Mouse (Mus musculus): ENCODE measurements at regions not wholly inside any gene's neighbourhood (a gene's known extent, or its start where the extent isn't known, plus 50 kb on each side); places are given as distances from the start of the nearest gene placed in this dataset.
"Not testable (repeated sequence)": the region's sequence is repeated elsewhere in the genome, so short reads cannot be mapped to it uniquely, and the experiment has no call there.

DNA sequence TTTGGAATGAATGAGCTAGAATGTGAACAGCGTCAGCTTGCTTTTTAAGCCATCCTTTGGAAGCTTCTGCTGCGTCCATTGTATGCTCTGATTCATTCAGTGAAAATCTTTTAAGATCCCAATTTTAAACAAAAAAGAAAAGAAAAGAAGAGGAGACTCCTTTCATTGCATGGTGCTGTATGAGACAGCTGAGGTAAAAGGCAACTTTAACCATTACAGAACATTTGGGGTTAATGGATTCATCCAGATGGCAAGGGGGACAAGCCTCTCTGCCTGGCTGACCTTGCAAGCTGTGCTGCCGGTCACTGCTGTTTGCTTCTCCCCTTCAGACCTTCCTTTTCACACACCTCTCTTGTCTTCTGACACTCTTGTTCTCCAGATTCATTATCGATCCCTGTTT, 176.0 kb upstream of the Intu start:
- TF ChIP-seq POLR2A (IDR thresholded peaks at IDR 0.05; ENCODE audit: insufficient read length, low read depth) (no peak), MAX (IDR thresholded peaks at IDR 0.05; ENCODE audit: low read depth) (no peak), MYOG (IDR thresholded peaks at IDR 0.05; ENCODE audit: control insufficient read depth in 1 of 3, insufficient read depth in 1 of 3, insufficient read length in 2 of 3, low read depth in 2 of 3) (no peak), MYOD1 (IDR thresholded peaks at IDR 0.05; ENCODE audit: control insufficient read depth in 1 of 3, insufficient read length in 2 of 3, low read depth in 2 of 3) (no peak)
- no peaks in the 10 kb centered on the region for H3K79me2 ChIP-seq (ENCODE audit: control insufficient read depth, insufficient read depth)
- H3K27me3 ChIP-seq (ENCODE audit: control insufficient read depth, insufficient read depth, insufficient read length) = no peaks in the 10 kb centered on the region
- H3ac ChIP-seq (ENCODE audit: control insufficient read depth, insufficient read length) = no peak overlapping the region
- no peaks in the 10 kb centered on the region for H3K36me3 ChIP-seq (ENCODE audit: control insufficient read depth, insufficient read depth)
- H3K4me2 ChIP-seq (ENCODE audit: low read depth) = no peak overlapping the region
- H3K4me3 ChIP-seq = no peak overlapping the region

DNA sequence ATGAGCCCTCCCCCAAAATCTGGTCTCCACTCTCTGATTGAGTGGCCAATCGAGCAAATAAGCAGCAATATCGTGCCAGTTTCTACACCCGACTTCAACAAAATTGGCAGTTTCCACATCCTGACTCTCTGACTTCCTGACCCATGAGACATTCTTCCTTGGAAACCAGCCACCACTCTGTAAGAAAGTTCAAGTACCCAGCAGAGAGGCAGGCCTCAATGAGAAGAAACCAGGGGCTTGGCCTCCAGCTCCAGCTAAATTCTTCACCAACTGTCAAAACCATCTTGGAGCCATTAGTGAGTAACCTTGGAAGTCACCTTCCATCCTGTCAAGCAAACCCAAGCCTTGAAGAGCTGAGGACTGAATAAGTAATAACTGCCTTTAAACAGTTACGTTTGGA, 162.7 kb upstream of the Intu start:
- TF ChIP-seq TCF12 (IDR thresholded peaks at IDR 0.05; ENCODE audit: insufficient read depth, poor library complexity, severe bottlenecking) = no peak
- no peak for TF ChIP-seq MYOG (IDR thresholded peaks at IDR 0.05; ENCODE audit: control insufficient read depth in 1 of 3, insufficient read depth in 1 of 3, insufficient read length in 2 of 3, low read depth in 2 of 3)
- TF ChIP-seq POLR2AphosphoS2 (IDR thresholded peaks at IDR 0.05; ENCODE audit: insufficient read length, low read depth) = no peak
- no peak for TF ChIP-seq MYOD1 (IDR thresholded peaks at IDR 0.05; ENCODE audit: control insufficient read depth in 1 of 3, insufficient read length in 2 of 3, low read depth in 2 of 3)
- TF ChIP-seq CEBPB (IDR thresholded peaks at IDR 0.05; ENCODE audit: insufficient read depth, poor library complexity, severe bottlenecking) = no peak
- TF ChIP-seq MAX (IDR thresholded peaks at IDR 0.05; ENCODE audit: low read depth) = no peak
- no peak for TF ChIP-seq TCF3 (IDR thresholded peaks at IDR 0.05; ENCODE audit: insufficient read length, low read depth)
- TF ChIP-seq SRF (IDR thresholded peaks at IDR 0.05; ENCODE audit: control insufficient read depth, insufficient read length, low read depth) = no peak
- TF ChIP-seq REST (IDR thresholded peaks at IDR 0.05; ENCODE audit: insufficient read depth, insufficient read length) = no peak
- no peak for TF ChIP-seq USF1 (IDR thresholded peaks at IDR 0.05; ENCODE audit: low read depth)
- TF ChIP-seq E2F4 (IDR thresholded peaks at IDR 0.05; ENCODE audit: insufficient read depth) = no peak
- TF ChIP-seq POLR2A (IDR thresholded peaks at IDR 0.05; ENCODE audit: insufficient read length, low read depth) = no peak
- H3K79me2 ChIP-seq (ENCODE audit: control insufficient read depth, insufficient read depth) = no peaks in the 10 kb centered on the region
- H3K4me3 ChIP-seq = no peak overlapping the region
- no peak overlapping the region for H3ac ChIP-seq (ENCODE audit: control insufficient read depth, insufficient read length)
- H3K4me2 ChIP-seq (ENCODE audit: low read depth) = no peak overlapping the region
- H3K36me3 ChIP-seq (ENCODE audit: control insufficient read depth, insufficient read depth) = no peaks in the 10 kb centered on the region
- H3K27me3 ChIP-seq (ENCODE audit: control insufficient read depth, insufficient read depth, insufficient read length) = no peaks in the 10 kb centered on the region

DNA sequence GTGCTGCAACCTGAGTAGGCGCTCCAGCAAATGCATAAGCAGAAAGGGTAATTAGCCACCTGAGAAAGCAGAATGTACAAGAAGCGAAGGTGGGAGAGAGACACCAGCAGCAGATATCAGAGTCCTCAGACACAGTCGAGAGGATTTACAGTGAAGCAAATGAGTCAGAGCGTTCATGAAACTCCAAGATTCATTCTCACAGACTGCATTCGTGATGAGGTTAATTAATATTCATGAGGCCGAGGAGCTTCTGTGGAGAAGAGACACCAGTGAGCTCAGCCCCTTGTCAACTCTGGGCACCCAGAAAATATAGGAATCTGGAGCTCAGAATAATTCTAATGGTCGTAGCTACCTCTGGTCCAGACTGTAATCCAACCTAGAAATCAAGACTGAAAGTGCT, 159.7 kb upstream of the Intu start:
- Histone ChIP-seq H3K36me3 (ENCODE audit: control insufficient read depth, insufficient read depth) (no peaks in the 10 kb centered on the region), H3K27me3 (ENCODE audit: control insufficient read depth, insufficient read depth, insufficient read length) (no peaks in the 10 kb centered on the region), H3K4me3 (no peak overlapping the region), H3K4me2 (ENCODE audit: low read depth) (no peak overlapping the region), H3K79me2 (ENCODE audit: control insufficient read depth, insufficient read depth) (no peaks in the 10 kb centered on the region), H3ac (ENCODE audit: control insufficient read depth, insufficient read length) (no peak overlapping the region)
- TF ChIP-seq USF1 (IDR thresholded peaks at IDR 0.05; ENCODE audit: low read depth) (no peak), SRF (IDR thresholded peaks at IDR 0.05; ENCODE audit: control insufficient read depth, insufficient read length, low read depth) (no peak), REST (IDR thresholded peaks at IDR 0.05; ENCODE audit: insufficient read depth, insufficient read length) (no peak), MYOG (IDR thresholded peaks at IDR 0.05; ENCODE audit: control insufficient read depth in 1 of 3, insufficient read depth in 1 of 3, insufficient read length in 2 of 3, low read depth in 2 of 3) (no peak), POLR2AphosphoS2 (IDR thresholded peaks at IDR 0.05; ENCODE audit: insufficient read length, low read depth) (no peak), TCF12 (IDR thresholded peaks at IDR 0.05; ENCODE audit: insufficient read depth, poor library complexity, severe bottlenecking) (no peak), E2F4 (IDR thresholded peaks at IDR 0.05; ENCODE audit: insufficient read depth) (no peak), MYOD1 (IDR thresholded peaks at IDR 0.05; ENCODE audit: control insufficient read depth in 1 of 3, insufficient read length in 2 of 3, low read depth in 2 of 3) (no peak), MAX (IDR thresholded peaks at IDR 0.05; ENCODE audit: low read depth) (no peak), CEBPB (IDR thresholded peaks at IDR 0.05; ENCODE audit: insufficient read depth, poor library complexity, severe bottlenecking) (no peak), TCF3 (IDR thresholded peaks at IDR 0.05; ENCODE audit: insufficient read length, low read depth) (no peak), POLR2A (IDR thresholded peaks at IDR 0.05; ENCODE audit: insufficient read length, low read depth) (no peak)

DNA sequence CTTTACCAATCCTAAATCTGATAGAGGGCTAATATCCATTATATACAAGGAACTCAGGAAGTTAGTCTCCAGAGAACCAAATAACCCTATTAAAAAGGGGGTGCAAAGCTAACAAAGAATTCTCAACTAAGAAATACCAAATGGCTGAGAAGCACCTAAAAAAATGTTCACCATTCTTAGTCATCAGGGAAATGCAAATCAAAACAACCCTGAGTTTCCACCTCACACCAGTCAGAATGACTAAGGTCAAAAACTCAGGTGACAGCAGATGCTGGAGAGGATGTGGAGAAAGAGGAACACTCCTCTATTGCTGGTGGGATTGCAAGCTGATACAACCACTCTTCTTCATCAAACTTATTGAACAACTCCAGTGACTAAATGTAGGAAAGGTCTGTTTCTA, 154.9 kb upstream of the Intu start:
- H3K79me2 ChIP-seq (ENCODE audit: control insufficient read depth, insufficient read depth); H3K36me3 ChIP-seq (ENCODE audit: control insufficient read depth, insufficient read depth); H3K4me2 ChIP-seq (ENCODE audit: low read depth); H3K27me3 ChIP-seq (ENCODE audit: control insufficient read depth, insufficient read depth, insufficient read length); H3ac ChIP-seq (ENCODE audit: control insufficient read depth, insufficient read length); H3K4me3 ChIP-seq: not testable (repeated sequence)

DNA sequence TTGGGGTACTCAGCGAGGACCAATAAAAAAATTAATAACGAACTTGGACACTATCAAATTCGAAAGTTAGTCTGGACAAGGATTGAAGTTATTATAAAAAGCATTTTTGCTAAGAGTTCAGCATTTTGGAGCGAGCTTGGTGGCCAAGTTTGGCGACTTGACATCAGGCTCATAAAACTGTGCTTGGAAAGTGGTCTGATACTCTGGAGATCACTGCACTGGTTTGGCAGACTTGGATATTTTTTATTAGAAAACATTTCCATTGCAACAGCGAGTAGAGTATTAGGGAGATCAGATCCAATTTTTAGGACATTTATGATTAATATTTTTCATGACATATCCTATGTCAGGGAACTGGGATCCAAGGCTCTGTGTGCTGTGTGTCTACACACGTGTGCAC, 153.7 kb upstream of the Intu start:
- H3K4me2 ChIP-seq (ENCODE audit: low read depth) = no peak overlapping the region
- TF ChIP-seq TCF3 (IDR thresholded peaks at IDR 0.05; ENCODE audit: insufficient read length, low read depth) = no peak
- no peak for TF ChIP-seq USF1 (IDR thresholded peaks at IDR 0.05; ENCODE audit: low read depth)
- TF ChIP-seq MAX (IDR thresholded peaks at IDR 0.05; ENCODE audit: low read depth) = no peak
- no peak for TF ChIP-seq REST (IDR thresholded peaks at IDR 0.05; ENCODE audit: insufficient read depth, insufficient read length)
- TF ChIP-seq MYOG (IDR thresholded peaks at IDR 0.05; ENCODE audit: control insufficient read depth in 1 of 3, insufficient read depth in 1 of 3, insufficient read length in 2 of 3, low read depth in 2 of 3) = no peak
- TF ChIP-seq TCF12 (IDR thresholded peaks at IDR 0.05; ENCODE audit: insufficient read depth, poor library complexity, severe bottlenecking) = no peak
- no peak for TF ChIP-seq E2F4 (IDR thresholded peaks at IDR 0.05; ENCODE audit: insufficient read depth)
- no peak for TF ChIP-seq POLR2A (IDR thresholded peaks at IDR 0.05; ENCODE audit: insufficient read length, low read depth)
- no peak for TF ChIP-seq POLR2AphosphoS2 (IDR thresholded peaks at IDR 0.05; ENCODE audit: insufficient read length, low read depth)
- no peaks in the 10 kb centered on the region for H3K36me3 ChIP-seq (ENCODE audit: control insufficient read depth, insufficient read depth)
- no peak overlapping the region for H3K4me3 ChIP-seq
- no peak overlapping the region for H3ac ChIP-seq (ENCODE audit: control insufficient read depth, insufficient read length)
- no peaks in the 10 kb centered on the region for H3K27me3 ChIP-seq (ENCODE audit: control insufficient read depth, insufficient read depth, insufficient read length)
- H3K79me2 ChIP-seq (ENCODE audit: control insufficient read depth, insufficient read depth) = no peaks in the 10 kb centered on the region

All from myocyte (in vitro differentiated cells).